Mouse (Mus musculus) kidney, postnatal 0 days (tissue): ENCODE data around the gene Nrarp. TPM values are rescaled to one million over a fixed set of nuclear protein-coding genes. Genes with fewer than 3 reads are reported as not detected.
A peak's percentile ranks its signal among the peaks of the same experiment; 100 is the strongest.

Experiments used
- ATAC-seq: fragments of 200-750 bp; cut with Nextera tagmentation; replicated peaks from 2 replicates; pipeline ENCODE4 v1.8.0; 2017; ENCODE audit warnings: low read depth, moderate number of reproducible peaks, moderate TSS enrichment, moderate library complexity; ENCODE audit not compliant: low FRiP score
- DNase-seq: peaks from one replicate; pipeline ENCODE4 v3.0.0-alpha.2; 2016; ENCODE audit warnings: low spot score
- H3K27ac ChIP-seq: fragments of 300-500 bp; sonication (generic); 2 replicates; pipeline ENCODE4 v1.5.1; 2014; ENCODE audit warnings: mild to moderate bottlenecking
- H3K27me3 ChIP-seq: fragments of 300-500 bp; sonication (generic); 2 replicates; pipeline ENCODE4 v1.6.1; 2014; ENCODE audit warnings: low read length, mixed read lengths; ENCODE audit not compliant: insufficient read depth
- H3K36me3 ChIP-seq: fragments of 300-500 bp; sonication (generic); 2 replicates; pipeline ENCODE4 v1.6.1; 2014; ENCODE audit warnings: low read length, mixed read lengths; ENCODE audit not compliant: insufficient read depth
- H3K4me1 ChIP-seq: fragments of 300-500 bp; sonication (generic); replicated peaks from 2 replicates; pipeline ENCODE4 v1.6.1; 2014; ENCODE audit warnings: antibody characterized with exemption, low read length, mixed read lengths; ENCODE audit not compliant: insufficient read depth
- H3K4me2 ChIP-seq: fragments of 300-500 bp; sonication (generic); 2 replicates; pipeline ENCODE4 v1.6.1; 2014; ENCODE audit warnings: mild to moderate bottlenecking, low read length, moderate library complexity, mixed read lengths
- H3K4me3 ChIP-seq: fragments of 300-500 bp; sonication (generic); replicated peaks from 2 replicates; pipeline ENCODE4 v1.5.1; 2014; ENCODE audit warnings: low read depth, low read length
- H3K9ac ChIP-seq: fragments of 300-500 bp; sonication (generic); 2 replicates; pipeline ENCODE4 v1.6.1; 2014; ENCODE audit warnings: low read depth, low read length
- H3K9me3 ChIP-seq: fragments of 300-500 bp; sonication (generic); replicated peaks from 2 replicates; pipeline ENCODE4 v1.6.1; 2016; ENCODE audit warnings: low read length, inconsistent platforms, mixed read lengths
- CTCF ChIP-seq: IDR thresholded peaks from 2 replicates; pipeline ENCODE4 v1.5.1; 2016; ENCODE audit warnings: antibody characterized with exemption, low read depth, mild to moderate bottlenecking, moderate library complexity
- WGBS: fragments of 180-500 bp; shearing (Covaris S2); extraction: QIAGEN DNeasy Blood & Tissue Kit; methylation state at CpG from one replicate; pipeline ENCODE4 v1.1.7; 2014; 5-methylcytosine and 5-hydroxymethylcytosine counted together
- polyA plus RNA-seq: library from polyadenylated mRNA; unstranded; fragments of >200 nt; fragmentation: Nextera tagmentation; extraction: Ambion mirVana; gene quantifications from 2 replicates; pipeline ENCODE4 v1.2.1, GENCODE M21; 2015

The Nrarp gene
- polyA plus RNA-seq, 1 experiment from 2014 or later = 21.6 TPM

DNA sequence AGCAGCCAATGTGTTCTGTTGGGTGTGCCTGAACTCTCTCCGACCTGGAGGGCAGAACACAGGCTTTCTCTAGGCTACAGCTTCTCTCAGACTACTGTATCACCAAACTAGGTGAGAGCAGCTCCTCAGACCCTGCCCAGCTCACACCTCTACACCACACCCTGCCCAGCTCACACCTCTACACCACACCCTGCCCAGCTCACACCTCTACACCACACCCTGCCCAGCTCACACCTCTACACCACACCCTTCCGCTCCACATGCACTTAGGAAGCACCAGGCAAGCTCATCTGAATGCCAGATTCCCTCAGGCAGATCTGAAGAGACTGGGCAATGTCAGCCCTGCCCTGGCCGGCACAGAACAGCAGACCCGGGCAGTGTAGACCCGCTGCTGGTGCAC is 32.7 kb upstream of the Nrarp start:
- H3K9ac ChIP-seq = no peak overlapping the region
- no peak for ATAC-seq
- no peak overlapping the region for H3K4me2 ChIP-seq
- TF ChIP-seq CTCF = no peak
- 69% methylated on average over 5 of the region's 5 CpGs for WGBS
- no peaks in the 10 kb centered on the region for H3K36me3 ChIP-seq
- DNase-seq = no peak
- no peaks in the 10 kb centered on the region for H3K4me1 ChIP-seq
- H3K9me3 ChIP-seq = no peaks in the 10 kb centered on the region
- no peak overlapping the region for H3K4me3 ChIP-seq
- H3K27ac ChIP-seq = no peak overlapping the region
- no peaks in the 10 kb centered on the region for H3K27me3 ChIP-seq

GRCm38 (mm10) chr2:25149643-25150042 is 30.9 kb upstream of the Nrarp start:
- Histone ChIP-seq H3K36me3 (no peaks in the 10 kb centered on the region), H3K9me3 (no peaks in the 10 kb centered on the region), H3K27ac (no peak overlapping the region), H3K27me3 (no peaks in the 10 kb centered on the region), H3K4me2 (no peak overlapping the region), H3K4me1 (no peaks in the 10 kb centered on the region), H3K4me3 (no peak overlapping the region), H3K9ac (no peak overlapping the region)
- no peak for DNase-seq
- TF ChIP-seq CTCF = no peak
- no peak for ATAC-seq
- 84% methylated on average over 2 of the region's 2 CpGs for WGBS

- H3K4me1 ChIP-seq = no peaks in the 10 kb centered on the region
- 67% methylated on average over 4 of the region's 4 CpGs for WGBS
These were observed 29.1 kb upstream of the Nrarp start for GRCm38 (mm10) chr2:25151280-25151956.

DNA sequence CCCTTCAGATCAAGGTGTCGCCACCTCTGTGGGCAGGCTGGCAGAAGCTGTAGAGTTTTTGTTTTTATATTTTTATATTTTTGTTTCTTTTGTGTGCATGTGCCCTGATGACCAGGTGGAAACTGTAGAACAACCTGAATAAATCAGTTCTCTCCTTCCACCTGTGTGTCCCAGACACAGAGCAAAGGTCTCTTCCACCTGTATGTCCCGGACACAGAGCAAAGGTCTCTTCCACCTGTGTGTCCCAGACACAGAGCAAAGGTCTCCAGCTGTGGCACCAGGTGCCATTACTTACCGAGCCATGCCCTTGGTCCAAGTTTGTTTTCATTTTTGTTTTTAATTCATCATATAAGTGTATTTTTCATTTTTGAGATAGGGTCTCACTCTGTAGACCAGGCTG is 24.4 kb upstream of the Nrarp start:
- WGBS = 86% methylated on average over 3 of the region's 3 CpGs
- H3K4me2 ChIP-seq = no peak overlapping the region
- TF ChIP-seq CTCF = no peak
- H3K27me3 ChIP-seq = no peaks in the 10 kb centered on the region
- no peaks in the 10 kb centered on the region for H3K36me3 ChIP-seq
- H3K27ac ChIP-seq = no peak overlapping the region
- DNase-seq (no peak), ATAC-seq (no peak)
- no peak overlapping the region for H3K9ac ChIP-seq
- H3K4me3 ChIP-seq = no peak overlapping the region
- H3K9me3 ChIP-seq = no peaks in the 10 kb centered on the region
- H3K4me1 ChIP-seq = no peaks in the 10 kb centered on the region

More at GRCm38 (mm10) chr2:25151280-25151956, 29.1 kb upstream of the Nrarp start:
- no peaks in the 10 kb centered on the region for H3K9me3 ChIP-seq
- no peak overlapping the region for H3K27ac ChIP-seq
- DNase-seq (no peak), ATAC-seq (no peak)
- no peak overlapping the region for H3K4me2 ChIP-seq
- TF ChIP-seq CTCF = no peak
- no peak overlapping the region for H3K9ac ChIP-seq
- no peaks in the 10 kb centered on the region for H3K27me3 ChIP-seq
- H3K4me3 ChIP-seq = no peak overlapping the region
- no peaks in the 10 kb centered on the region for H3K36me3 ChIP-seq

DNA sequence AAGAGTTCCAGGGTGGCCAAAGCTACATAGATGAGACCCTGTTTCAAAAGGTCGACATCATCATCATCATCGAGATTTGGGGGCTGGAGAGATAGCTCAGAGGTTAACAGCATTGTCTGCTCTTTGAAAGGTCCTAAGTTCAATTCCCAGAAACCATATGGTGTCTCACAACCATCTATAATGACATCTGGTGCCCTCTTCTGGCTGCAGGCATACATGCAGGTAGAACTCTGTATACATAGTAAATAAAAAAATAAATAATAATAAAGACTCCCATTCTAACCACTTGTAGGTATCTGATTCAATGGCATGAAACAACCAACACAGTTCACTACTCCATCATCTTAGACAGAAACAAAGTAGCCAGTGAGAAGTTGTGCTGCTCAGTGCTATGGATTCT is 23.6 kb upstream of the Nrarp start:
- peak; percentile 60 for TF ChIP-seq CTCF
- Histone ChIP-seq H3K4me2 (no peak overlapping the region), H3K4me3 (no peak overlapping the region), H3K27ac (no peak overlapping the region), H3K9me3 (no peaks in the 10 kb centered on the region), H3K27me3 (no peaks in the 10 kb centered on the region), H3K36me3 (no peaks in the 10 kb centered on the region), H3K9ac (no peak overlapping the region), H3K4me1 (no peaks in the 10 kb centered on the region)
- 33% methylated on average over 2 of the region's 2 CpGs for WGBS
- ATAC-seq = no peak
- DNase-seq = no peak

- Histone ChIP-seq H3K9ac (no peak overlapping the region), H3K4me1 (no peaks in the 10 kb centered on the region), H3K4me2 (no peak overlapping the region), H3K36me3 (no peaks in the 10 kb centered on the region), H3K4me3 (no peak overlapping the region), H3K27me3 (no peaks in the 10 kb centered on the region), H3K27ac (no peak overlapping the region), H3K9me3 (no peaks in the 10 kb centered on the region)
- WGBS = 54% methylated on average over 2 of the region's 2 CpGs
- TF ChIP-seq CTCF = peak; percentile 69
- ATAC-seq = no peak
- peak; percentile 61 for DNase-seq
These were observed 22.9 kb upstream of the Nrarp start for GRCm38 (mm10) chr2:25157655-25158054.

DNA sequence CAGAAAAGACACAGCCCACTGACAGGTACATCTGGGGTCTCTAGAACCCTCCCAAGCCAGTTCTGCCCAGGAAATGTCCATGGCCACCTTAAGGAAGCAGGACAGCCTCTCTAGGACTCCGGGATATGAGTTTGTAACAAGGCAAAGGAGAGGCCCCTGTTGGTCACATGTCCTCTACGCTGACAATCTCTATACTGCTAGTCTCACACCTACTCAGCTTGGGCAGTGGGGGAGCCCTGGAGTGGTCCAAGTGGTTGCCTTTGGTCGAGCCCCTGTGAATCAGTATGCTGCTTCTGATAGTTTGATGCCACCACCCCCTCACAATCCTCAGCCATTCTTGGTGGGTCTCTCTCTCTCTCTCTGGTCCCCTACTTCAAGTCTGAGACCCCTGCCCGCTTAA is 13.1 kb upstream of the Nrarp start:
- Histone ChIP-seq H3K27ac (peak overlapping the region; percentile 83), H3K36me3 (no peaks in the 10 kb centered on the region), H3K9ac (peak overlapping the region; percentile 62; the same call in 1 of the 2 replicates), H3K4me3 (peak overlapping the region; percentile 47; the same call in 1 of the 2 replicates), H3K4me2 (peak overlapping the region; percentile 95), H3K9me3 (no peaks in the 10 kb centered on the region), H3K27me3 (no peaks in the 10 kb centered on the region), H3K4me1 (peaks cover 33% of the 10 kb centered on the region)
- WGBS = 13% methylated on average over 4 of the region's 4 CpGs
- ATAC-seq = no peak
- DNase-seq = no peak
- TF ChIP-seq CTCF = no peak
